Mouse (Mus musculus): Measurements from ENCODE around the gene Cnih4. TPM values are rescaled to one million over a fixed set of nuclear protein-coding genes. Genes with fewer than 3 reads are reported as not detected.

Gene Cnih4
- polyA plus RNA-seq, 1 experiment from 2014 or later: 135 TPM

DNA sequence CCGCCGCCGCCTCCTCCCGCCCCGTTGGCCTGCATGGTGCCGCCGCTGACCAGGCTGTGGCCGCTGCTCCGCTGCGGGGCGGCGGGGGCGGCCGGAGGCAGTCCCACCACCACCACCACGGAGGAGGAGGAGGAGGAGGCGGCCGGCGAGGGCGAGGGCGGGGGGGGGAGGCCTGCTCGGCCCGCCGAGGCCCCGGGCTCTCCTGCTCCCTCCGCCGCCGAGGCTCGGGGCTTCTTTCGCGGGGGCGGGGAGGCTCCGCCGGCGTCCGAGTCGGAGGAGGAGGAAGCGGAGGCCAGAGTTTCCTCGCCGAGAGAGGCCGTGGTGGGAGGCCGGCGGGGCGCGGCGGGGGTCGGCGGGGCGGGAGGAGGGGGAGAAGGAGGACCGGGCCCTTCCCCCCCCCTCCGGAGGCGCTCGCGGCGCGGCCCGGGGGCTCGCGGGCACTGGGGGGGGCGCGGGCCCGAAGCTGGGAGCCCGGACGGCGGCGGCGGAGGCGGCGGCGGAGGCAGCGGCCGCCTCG is 67.0 kb downstream of the Cnih4 start:
- ATAC-seq (replicated peaks; ENCODE audit: insufficient number of reproducible peaks, insufficient read depth, low FRiP score, low read depth): peak; percentile 48
- H3K27me3 ChIP-seq: no peaks in the 10 kb centered on the region
- peaks cover 25% of the 10 kb centered on the region for H3K4me1 ChIP-seq (replicated peaks)
- WGBS: 0% methylated on average over 32 of the region's 72 CpGs
- peak overlapping the region; percentile 79 for H3K4me3 ChIP-seq
- H3K9ac ChIP-seq: peak overlapping the region; percentile 92
- peaks cover 9% of the 10 kb centered on the region for H3K36me3 ChIP-seq
- H3K4me2 ChIP-seq: peak overlapping the region; percentile 91
- peak overlapping the region; percentile 96 for H3K27ac ChIP-seq
- H3K9me3 ChIP-seq (replicated peaks): no peaks in the 10 kb centered on the region

DNA sequence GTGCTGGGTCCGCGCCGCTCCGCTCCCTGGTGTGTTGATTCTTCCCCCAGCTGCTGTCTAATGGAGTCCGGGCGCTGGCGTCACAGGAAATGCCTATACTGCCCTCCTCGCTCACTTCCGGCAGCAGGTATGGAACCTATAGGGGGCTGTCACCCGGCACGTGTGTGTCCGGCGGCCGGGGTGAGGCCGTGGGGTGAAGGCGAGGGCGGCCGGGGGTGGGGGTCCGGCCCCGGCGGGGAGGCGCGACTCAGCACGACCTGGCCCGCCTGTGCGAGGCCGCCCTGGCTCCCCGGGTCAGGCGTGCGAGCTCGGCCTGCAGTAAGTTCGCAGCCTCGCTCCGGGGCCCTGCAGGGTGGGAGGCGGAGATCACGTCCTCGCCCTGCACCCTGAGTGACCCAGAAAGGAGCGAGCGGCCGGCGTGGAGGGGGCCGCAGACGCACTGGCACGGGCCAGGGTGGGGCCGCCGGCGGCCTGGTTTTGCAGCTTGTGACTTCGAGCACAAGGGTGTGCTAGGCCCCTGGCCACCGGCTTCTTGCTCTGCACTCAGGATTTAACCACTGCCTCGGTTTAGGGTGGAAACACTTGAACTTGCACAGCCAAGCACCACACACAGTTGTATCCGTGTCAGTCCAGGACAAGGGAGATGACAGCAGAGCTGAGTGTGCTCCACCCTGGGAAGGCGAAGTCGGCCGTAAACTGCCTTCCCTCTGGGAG is 67.6 kb downstream of the Cnih4 start, which contains the start of gene Wdr26:
Gene Wdr26 (minus strand): TSS at position 82 of the 714 bp plus-strand sequence.
- no peaks in the 10 kb centered on the region for H3K9me3 ChIP-seq (replicated peaks)
- peak; percentile 89 for ATAC-seq (replicated peaks; ENCODE audit: insufficient number of reproducible peaks, insufficient read depth, low FRiP score, low read depth)
- H3K4me1 ChIP-seq (replicated peaks): peaks cover 26% of the 10 kb centered on the region
- peak within 1 kb of the TSS; percentile 91 for H3K4me2 ChIP-seq
- peak within 1 kb of the TSS; percentile 96 for H3K27ac ChIP-seq
- peaks cover 3% of the 10 kb centered on the region; the same call in 1 of the 2 replicates for H3K36me3 ChIP-seq
- WGBS: under 1% methylated on average over 54 of the region's 54 CpGs
- peak within 1 kb of the TSS; percentile 92 for H3K9ac ChIP-seq
- H3K27me3 ChIP-seq: no peaks in the 10 kb centered on the region
- H3K4me3 ChIP-seq: peak within 1 kb of the TSS; percentile 79

DNA sequence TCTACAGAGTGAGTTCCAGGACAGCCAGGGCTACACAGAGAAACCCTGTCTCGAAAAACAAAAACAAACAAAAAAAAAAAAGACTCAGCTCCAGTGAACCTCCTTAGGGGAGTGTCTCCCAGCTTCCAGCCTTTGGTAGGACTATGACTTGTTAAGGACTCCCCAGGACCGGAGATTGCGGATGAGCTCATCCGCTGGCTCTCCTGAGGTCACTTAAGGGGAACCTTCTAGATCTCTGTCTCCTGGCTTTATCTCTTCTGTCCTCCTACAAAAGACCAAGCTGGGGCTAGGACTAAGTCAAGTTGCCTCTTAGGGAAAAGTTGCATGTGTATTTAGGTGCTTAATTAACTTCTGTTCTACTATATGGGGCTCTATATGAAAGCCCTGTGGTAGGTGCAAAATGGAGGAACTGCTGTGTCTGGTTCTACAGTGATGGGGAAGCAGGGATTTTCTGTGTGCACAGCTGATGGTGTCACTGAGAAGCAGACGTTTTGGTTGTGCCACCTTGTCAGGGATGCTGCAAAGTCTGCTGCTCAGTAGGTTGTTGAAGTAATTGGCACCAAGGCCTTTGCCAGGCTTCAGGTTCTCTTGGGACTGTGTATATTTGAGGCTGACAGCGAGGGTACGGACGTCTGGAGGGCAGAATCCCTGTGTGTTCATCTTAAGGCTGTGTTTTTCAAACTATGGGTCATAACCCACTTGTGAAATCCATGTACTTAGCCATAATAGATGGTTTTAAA is 70.0 kb downstream of the Cnih4 start:
- Histone ChIP-seq H3K27ac (no peak overlapping the region), H3K4me2 (no peak overlapping the region), H3K4me1 (replicated peaks) (peaks cover 21% of the 10 kb centered on the region), H3K36me3 (no peaks in the 10 kb centered on the region), H3K27me3 (no peaks in the 10 kb centered on the region), H3K9me3 (replicated peaks) (no peaks in the 10 kb centered on the region), H3K4me3 (no peak overlapping the region), H3K9ac (no peak overlapping the region)
- 84% methylated on average over 8 of the region's 8 CpGs for WGBS
- no peak for ATAC-seq (replicated peaks; ENCODE audit: insufficient number of reproducible peaks, insufficient read depth, low FRiP score, low read depth)

DNA sequence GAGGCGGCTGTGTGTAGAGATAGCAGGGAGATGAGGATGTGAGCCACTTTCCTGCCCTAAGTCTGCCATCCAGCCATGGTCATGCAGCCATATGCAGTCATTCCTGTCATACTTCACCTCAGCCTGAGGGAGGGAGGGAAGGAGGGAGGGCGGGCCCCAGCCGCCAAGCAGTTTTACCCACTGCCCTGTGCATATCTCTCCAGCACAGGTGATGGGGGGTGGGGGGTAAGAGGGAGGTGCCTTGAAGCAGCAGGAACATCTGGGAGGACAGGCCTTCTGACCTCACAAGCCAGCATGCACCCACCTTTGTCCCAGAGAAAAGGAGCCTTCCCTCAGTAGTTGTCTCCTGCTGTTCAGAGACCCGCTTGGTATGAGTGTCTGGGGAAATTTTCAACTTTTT is 71.8 kb downstream of the Cnih4 start:
- H3K9me3 ChIP-seq (replicated peaks): no peaks in the 10 kb centered on the region
- no peaks in the 10 kb centered on the region for H3K27me3 ChIP-seq
- WGBS: 51% methylated on average over 4 of the region's 4 CpGs
- no peak overlapping the region for H3K4me2 ChIP-seq
- H3K4me1 ChIP-seq (replicated peaks): peaks cover 13% of the 10 kb centered on the region
- H3K4me3 ChIP-seq: no peak overlapping the region
- no peak for ATAC-seq (replicated peaks; ENCODE audit: insufficient number of reproducible peaks, insufficient read depth, low FRiP score, low read depth)
- no peak overlapping the region for H3K27ac ChIP-seq
- no peaks in the 10 kb centered on the region for H3K36me3 ChIP-seq
- H3K9ac ChIP-seq: no peak overlapping the region

Other genes starting within 250 kb of the Cnih4 start
- gene Pycr2, start 240.4 kb upstream of the Cnih4 start, polyA plus RNA-seq (2015; fragmentation: Nextera tagmentation; extraction: Ambion mirVana): 42.1 and 57.9 TPM in 2 replicates
- gene Lefty1, start 209.7 kb upstream of the Cnih4 start, polyA plus RNA-seq (2015; fragmentation: Nextera tagmentation; extraction: Ambion mirVana): 1.0 and 1.5 TPM in 2 replicates
- 10.0 and 12.1 TPM in 2 replicates for gene Tmem63a, start 202.3 kb upstream of the Cnih4 start, polyA plus RNA-seq (2015; fragmentation: Nextera tagmentation; extraction: Ambion mirVana)
- gene Ephx1, start 123.8 kb upstream of the Cnih4 start, polyA plus RNA-seq (2015; fragmentation: Nextera tagmentation; extraction: Ambion mirVana): 10.0 and 10.7 TPM in 2 replicates
- gene 9130409I23Rik, start 93.5 kb upstream of the Cnih4 start, polyA plus RNA-seq (2015; fragmentation: Nextera tagmentation; extraction: Ambion mirVana): not detected in 2 replicates
- 15.5 and 17.7 TPM in 2 replicates for gene Nvl, start 489 bp upstream of the Cnih4 start, polyA plus RNA-seq (2015; fragmentation: Nextera tagmentation; extraction: Ambion mirVana)
- gene Wdr26, start 67.3 kb downstream of the Cnih4 start, polyA plus RNA-seq (2015; fragmentation: Nextera tagmentation; extraction: Ambion mirVana): 25.1 and 29.3 TPM in 2 replicates
- 0.11 TPM in 2 replicates for gene Cnih3, start 207.9 kb downstream of the Cnih4 start, polyA plus RNA-seq (2015; fragmentation: Nextera tagmentation; extraction: Ambion mirVana)

Data from heart, embryonic 15.5 days (tissue).